Mouse (Mus musculus): ENCODE measurements around the gene Fam173b. TPM values are rescaled to one million over a fixed set of nuclear protein-coding genes. Genes with fewer than 3 reads are reported as not detected.
"Not testable (repeated sequence)": the region's sequence is repeated elsewhere in the genome, so short reads cannot be mapped to it uniquely, and the experiment has no call there.

Fam173b gene
- total RNA-seq (2021), result 10 to 100 TPM; 23.2 to 25.0 TPM
- long read RNA-seq, experiment 1, full-length matches to known transcripts, result 13 of 17 reads
- long read RNA-seq, experiment 1, partial matches to known transcripts, result 2 of 17 reads
- long read RNA-seq, experiment 1, other reads (novel, unspliced or antisense), result 2 of 17 reads
- long read RNA-seq, experiment 2, full-length matches to known transcripts, result 41 of 46 reads
- long read RNA-seq, experiment 2, partial matches to known transcripts, result 0 of 46 reads
- long read RNA-seq, experiment 2, other reads (novel, unspliced or antisense), result 5 of 46 reads

- peak; percentile 99 to 100 for DNase-seq (ENCODE audit: low spot score in 2 of 2)
Measured at GRCm38 (mm10) chr15:31601646-31602374, at the start of gene Fam173b, which contains the start of gene Cct5. TSS of gene Fam173b (plus strand) at chr15:31601852. TSS of gene Cct5 (minus strand) at chr15:31601804.

GRCm38 (mm10) chr15:31554855-31555254, 46.8 kb upstream of the Fam173b start:
- DNase-seq (ENCODE audit: low spot score in 2 of 2), result no peak

GRCm38 (mm10) chr15:31561390-31561789, 40.3 kb upstream of the Fam173b start:
- DNase-seq (ENCODE audit: low spot score in 2 of 2), result no peak

GRCm38 (mm10) chr15:31561976-31562375, 39.7 kb upstream of the Fam173b start:
- no peak for DNase-seq (ENCODE audit: low spot score in 2 of 2)

DNA sequence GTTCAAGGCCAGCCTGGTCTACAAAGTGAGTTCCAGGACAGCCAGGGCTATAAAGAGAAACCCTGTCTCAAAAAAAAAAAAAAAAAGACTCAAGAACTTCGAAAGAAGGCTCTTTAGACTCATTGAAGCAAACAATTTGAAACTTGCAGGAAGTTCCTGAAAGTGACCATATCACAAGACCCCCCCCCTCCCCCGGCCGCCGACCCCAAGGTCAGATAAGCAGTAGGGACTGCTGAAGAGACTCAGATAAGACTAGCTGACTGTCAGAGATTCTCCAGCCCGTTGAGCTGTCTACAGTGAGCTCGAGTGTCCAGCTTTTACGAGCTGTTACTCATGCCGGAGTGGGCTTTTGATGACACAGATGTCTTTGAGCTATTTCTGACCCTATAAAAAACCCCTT, 38.8 kb upstream of the Fam173b start:
- DNase-seq (ENCODE audit: low spot score in 2 of 2), result no peak

DNA sequence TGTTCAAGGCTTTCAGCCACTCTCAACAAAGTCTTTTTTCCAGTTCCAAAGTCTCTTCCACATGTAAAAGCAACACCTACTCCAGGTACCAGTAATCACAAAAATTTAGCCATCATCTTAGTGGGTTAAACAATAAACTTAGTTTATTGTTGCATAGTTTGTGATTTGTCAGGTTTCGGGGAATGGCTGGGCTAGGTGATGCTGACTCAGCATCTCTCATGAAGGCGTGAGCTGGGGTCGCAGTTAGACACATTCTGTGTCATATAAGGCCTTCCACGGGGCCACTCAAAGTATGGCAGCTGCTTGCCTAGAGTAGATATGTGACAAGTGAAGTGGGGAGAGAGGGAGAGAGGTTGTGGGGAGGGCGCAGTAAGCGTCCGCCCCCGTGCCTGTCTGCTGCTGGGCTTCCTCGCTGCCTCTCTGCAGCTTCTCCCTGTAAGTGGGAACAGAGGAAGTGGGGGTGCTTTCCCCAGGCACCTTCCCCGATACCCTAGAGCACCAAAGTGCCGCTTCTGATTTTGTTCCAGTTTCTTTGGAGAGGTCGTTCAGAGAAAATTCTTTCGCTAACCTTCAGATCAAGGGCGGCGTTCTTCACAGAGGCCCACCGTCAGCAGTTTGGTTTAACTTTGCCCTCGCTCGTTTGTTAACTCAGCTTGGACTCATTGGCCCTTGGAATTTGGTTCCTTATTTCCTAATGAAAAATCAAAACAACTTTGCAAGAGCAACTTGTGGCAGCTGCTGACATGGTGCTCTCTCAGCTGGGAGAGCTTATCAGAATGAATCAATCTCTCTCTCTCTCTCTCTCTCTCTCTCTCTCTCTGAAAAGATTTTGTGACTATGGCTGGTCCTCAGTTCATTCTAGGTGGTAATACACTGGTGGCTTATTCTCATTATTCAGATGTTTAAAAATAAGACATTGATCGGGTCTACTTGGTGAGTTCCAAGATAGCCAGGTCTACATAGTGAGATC, 37.8 kb upstream of the Fam173b start:
- no peak for DNase-seq (ENCODE audit: low spot score in 2 of 2)

DNA sequence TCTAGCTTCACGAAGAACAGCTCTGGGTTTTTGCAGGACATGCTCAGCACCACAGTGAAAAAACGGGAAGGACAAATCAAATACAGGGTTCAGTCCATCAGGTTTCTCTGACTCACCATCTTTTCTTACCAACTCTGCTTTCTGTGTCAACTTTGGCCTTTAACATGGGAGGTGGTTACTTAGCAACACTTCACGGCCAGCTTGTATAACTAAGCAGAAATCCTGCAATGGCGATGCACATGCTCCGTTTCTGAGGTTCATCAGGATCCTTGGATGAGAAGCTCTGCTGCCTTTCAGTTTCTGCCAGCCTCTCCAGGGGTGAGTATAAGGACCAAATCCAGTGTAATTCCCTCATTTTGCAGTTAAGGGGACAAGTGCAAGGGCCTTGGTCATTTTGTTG, 36.5 kb upstream of the Fam173b start, which contains the start of gene Cmbl:
Gene Cmbl, plus strand, starts transcription at position 206 of the 400 bp plus-strand sequence.
- no peak for DNase-seq (ENCODE audit: low spot score in 2 of 2)

DNA sequence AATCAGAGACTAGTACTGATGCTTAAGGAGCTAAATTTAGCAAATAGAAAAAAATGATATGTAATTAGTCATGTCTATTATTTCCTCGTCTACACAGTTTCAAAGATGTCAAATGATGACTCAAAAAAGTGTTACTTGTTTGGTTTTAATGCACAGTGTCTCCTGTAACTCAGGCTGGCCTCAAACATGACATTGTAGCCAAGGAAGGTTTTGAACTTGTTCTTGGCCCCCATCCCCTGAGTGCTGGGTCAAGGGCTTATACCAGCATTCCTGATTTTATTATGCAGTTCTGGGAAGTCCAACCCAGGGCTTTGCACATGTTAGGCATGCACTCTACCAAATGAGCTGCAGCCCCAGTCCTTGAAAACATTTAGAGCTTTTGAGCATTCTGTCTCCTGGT, 35.9 kb upstream of the Fam173b start:
- no peak for DNase-seq (ENCODE audit: low spot score in 2 of 2)

DNA sequence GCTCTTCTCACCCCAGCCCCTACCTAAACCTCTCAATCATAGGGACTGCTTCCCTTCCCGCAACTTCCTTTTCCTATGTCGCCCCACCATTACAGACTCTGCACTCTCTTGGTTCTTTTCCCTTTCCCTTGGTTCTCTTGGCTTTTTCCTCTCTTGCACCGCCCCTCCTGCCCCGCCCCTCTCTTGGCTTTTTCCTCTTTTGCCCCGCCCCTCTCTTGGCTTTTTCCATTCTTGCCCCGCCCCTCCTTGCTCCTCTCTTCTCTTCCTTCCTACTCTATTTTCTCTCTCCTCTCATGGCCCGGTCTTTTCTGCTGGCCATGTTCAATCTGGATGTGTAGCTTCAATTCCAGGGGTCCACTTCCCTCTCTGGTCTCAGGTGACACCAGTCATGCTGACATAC, 34.2 kb upstream of the Fam173b start:
- no peak for DNase-seq (ENCODE audit: low spot score in 2 of 2)

- peak; percentile 57 to 64 for DNase-seq (ENCODE audit: low spot score in 2 of 2)
Measured at GRCm38 (mm10) chr15:31568581-31568996, 33.1 kb upstream of the Fam173b start.

DNA sequence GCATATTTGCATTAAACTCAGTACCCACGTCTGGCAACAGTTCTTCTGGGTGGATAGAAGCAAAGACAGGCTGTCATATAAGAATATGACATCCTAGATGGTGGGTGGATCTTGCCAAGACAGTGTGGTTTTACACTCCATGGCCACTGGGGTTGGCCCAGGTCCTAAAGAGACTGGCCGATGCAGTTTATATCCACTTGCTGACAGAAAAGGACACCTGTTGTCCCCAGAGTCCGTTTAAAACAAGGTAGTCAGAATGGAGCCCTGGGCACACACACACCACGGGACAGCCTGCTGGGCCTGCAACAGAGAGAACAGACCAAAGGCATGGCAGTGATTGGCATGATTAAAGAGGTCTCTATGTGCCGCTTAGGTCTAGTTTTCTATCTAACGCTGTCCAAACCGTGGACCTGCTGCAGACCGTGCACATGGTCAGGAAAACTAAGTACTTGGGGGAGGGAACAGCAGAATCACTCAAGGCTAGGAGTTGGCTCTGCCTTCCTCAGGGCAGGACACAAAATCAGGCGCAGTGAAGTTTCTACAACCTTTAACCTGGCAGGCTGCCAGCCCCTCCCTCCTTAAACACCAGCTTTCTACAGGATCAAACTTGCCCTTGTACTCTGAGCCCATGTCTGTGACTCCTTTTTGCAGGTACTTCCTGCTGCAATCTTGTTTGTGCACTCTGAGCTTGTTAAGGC, 32.2 kb upstream of the Fam173b start:
- peak in 1 of 2 experiments; percentile 55 for DNase-seq (ENCODE audit: low spot score in 2 of 2)

DNA sequence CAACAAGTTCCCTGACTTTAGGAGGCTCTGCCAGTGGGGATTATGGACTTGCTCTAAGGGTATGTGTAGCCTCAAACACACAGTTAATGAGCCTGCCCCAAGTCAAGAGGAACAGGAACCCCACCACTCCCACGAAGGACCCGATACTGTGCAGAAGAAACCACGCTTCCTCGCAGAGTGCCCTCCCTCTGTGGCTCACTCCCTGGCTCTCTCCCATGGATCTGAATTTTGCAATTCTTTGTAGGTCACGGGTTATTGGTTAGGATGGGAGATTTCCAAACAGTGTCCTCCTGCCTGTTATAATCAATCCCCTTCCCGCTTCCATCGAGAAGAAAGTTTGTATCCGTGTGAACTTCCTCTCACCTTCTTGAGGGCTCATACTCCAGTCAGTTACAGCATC, 30.7 kb upstream of the Fam173b start:
- no peak for DNase-seq (ENCODE audit: low spot score in 2 of 2)

- DNase-seq (ENCODE audit: low spot score in 2 of 2), result no peak
Measured at GRCm38 (mm10) chr15:31571906-31572722, 29.5 kb upstream of the Fam173b start.

DNA sequence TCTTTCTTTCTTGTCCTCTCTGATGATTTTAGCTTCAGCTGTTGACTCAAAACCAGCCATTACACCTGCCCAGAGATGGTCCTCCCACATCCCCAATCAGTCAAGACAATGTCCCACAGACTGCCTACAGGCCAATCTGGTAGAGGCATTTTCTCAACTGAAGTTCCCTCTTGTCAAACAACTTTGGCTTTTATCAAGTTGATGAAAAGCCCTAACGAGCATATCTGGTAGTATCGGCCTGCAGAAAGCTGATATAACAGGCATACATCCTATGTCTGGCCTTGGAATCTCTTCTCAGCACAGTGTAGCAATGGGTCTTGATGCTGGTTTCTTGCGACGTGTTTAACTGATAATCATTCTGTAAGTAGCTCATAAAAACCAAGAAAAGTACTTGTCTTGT, 28.4 kb upstream of the Fam173b start:
- DNase-seq (ENCODE audit: low spot score in 2 of 2), result no peak

DNA sequence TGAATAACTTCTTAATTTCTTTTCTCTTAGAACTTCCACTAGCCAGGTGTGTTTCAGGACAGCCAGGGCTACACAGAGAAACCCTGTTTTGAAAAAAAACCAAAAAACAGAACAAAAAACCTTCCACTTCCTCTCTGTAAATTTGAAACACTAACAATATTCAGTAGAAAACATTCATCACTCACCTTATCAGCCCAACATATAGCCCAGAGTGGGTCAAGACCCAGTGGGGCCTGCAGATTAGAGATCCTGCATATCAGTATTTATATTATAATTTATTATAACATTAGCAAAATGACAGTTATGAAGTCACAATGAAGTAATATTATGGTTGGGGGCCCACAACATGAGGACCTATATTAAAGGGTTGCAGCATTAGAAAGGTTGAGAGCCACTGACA, 28.0 kb upstream of the Fam173b start:
- DNase-seq (ENCODE audit: low spot score in 2 of 2), result no peak

DNA sequence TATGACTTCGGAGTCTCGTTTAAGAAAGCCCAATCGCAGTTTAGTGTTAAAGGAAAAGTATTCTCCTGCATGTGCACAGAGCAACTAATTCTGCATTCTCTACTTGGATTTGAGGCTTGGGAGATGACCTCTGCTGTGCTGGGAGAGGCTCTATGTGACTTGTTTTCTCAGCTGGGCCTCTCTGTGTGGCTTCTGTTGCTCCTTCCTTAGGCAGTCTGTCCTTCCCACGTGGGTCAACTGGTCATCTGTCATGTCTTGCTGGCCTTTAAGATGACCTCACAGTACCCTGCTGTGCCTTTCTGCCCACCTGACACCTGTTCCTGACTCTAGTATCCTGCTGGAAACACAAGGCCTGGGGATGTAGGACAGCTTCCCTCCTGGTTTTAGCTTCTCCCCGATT, 25.6 kb upstream of the Fam173b start:
- DNase-seq (ENCODE audit: low spot score in 2 of 2), result no peak

GRCm38 (mm10) chr15:31581086-31581485, 20.6 kb upstream of the Fam173b start:
- DNase-seq (ENCODE audit: low spot score in 2 of 2), result not testable (repeated sequence)

- peak in 1 of 2 experiments; percentile 49 for DNase-seq (ENCODE audit: low spot score in 2 of 2)
Measured at GRCm38 (mm10) chr15:31583304-31584085, 18.2 kb upstream of the Fam173b start.

GRCm38 (mm10) chr15:31585238-31585637, 16.4 kb upstream of the Fam173b start:
- no peak for DNase-seq (ENCODE audit: low spot score in 2 of 2)
